ENCODE assay signal across 24 mouse cellular contexts in genomic region chr6:128585642-128586245, GRCm38 (mm10). TPM values are rescaled to one million over a fixed set of nuclear protein-coding genes. Genes with fewer than 3 reads are reported as not detected.
DNase-seq lines count a peak whose midpoint lies in the region; ATAC-seq and TF ChIP-seq lines count a peak whose summit lies in the region.
"Had no signal": no experiment of that assay in that cellular context is flagged by ENCODE, and none has a peak within 500 bp of the region (broad histone marks: within the 10 kb centered on the region; RNA-seq: fewer than 3 reads in every experiment).

No protein-coding gene starts in this region.

- H3K9ac ChIP-seq in hindbrain, embryonic 14.5 days: no peak overlapping the region
- no peak overlapping the region for H3K9ac ChIP-seq in hindbrain, embryonic 12.5 days
- no peak overlapping the region for H3K9ac ChIP-seq in forebrain, embryonic 12.5 days
- H3K9ac ChIP-seq: embryonic facial prominence, embryonic 13.5 days; limb, embryonic 15.5 days; stomach, embryonic 15.5 days had no signal

- no peak overlapping the region for H3K4me2 ChIP-seq in hindbrain, embryonic 14.5 days (replicated peaks)
- H3K4me2 ChIP-seq in hindbrain, embryonic 12.5 days (replicated peaks): no peak overlapping the region
- H3K4me2 ChIP-seq in forebrain, embryonic 12.5 days: no peak overlapping the region
- H3K4me2 ChIP-seq: embryonic facial prominence, embryonic 13.5 days; limb, embryonic 15.5 days; stomach, embryonic 15.5 days had no signal

- H3K4me1 ChIP-seq in hindbrain, embryonic 14.5 days (replicated peaks; ENCODE audit: control insufficient read depth, insufficient read depth, low read length): no peaks in the 10 kb centered on the region
- no peaks in the 10 kb centered on the region for H3K4me1 ChIP-seq in hindbrain, embryonic 12.5 days
- no peaks in the 10 kb centered on the region; the same call in 1 of the 2 replicates for H3K4me1 ChIP-seq in forebrain, embryonic 12.5 days
- H3K4me1 ChIP-seq: embryonic facial prominence, embryonic 13.5 days; limb, embryonic 15.5 days; stomach, embryonic 15.5 days had no signal

- no peaks in the 10 kb centered on the region for H3K36me3 ChIP-seq in hindbrain, embryonic 14.5 days (replicated peaks; ENCODE audit: control insufficient read depth, insufficient read depth)
- H3K36me3 ChIP-seq in hindbrain, embryonic 12.5 days: no peaks in the 10 kb centered on the region
- no peaks in the 10 kb centered on the region for H3K36me3 ChIP-seq in forebrain, embryonic 12.5 days (replicated peaks)
- H3K36me3 ChIP-seq: embryonic facial prominence, embryonic 13.5 days; limb, embryonic 15.5 days; stomach, embryonic 15.5 days had no signal

- ATAC-seq in hindbrain, embryonic 14.5 days (ENCODE audit: low FRiP score): peak; percentile 48; the same call in 1 of the 2 replicates
- no peak; the same call in 1 of the 2 replicates for ATAC-seq in hindbrain, embryonic 12.5 days (ENCODE audit: low FRiP score)
- peak; percentile 39; the same call in 1 of the 2 replicates for ATAC-seq in forebrain, embryonic 12.5 days (ENCODE audit: low FRiP score)
- ATAC-seq in granulocyte monocyte progenitor cell, adult 5-6 weeks (replicated peaks; ENCODE audit: poor library complexity, severe bottlenecking): peak; percentile 68

- H3K27ac ChIP-seq in hindbrain, embryonic 14.5 days: no peak overlapping the region
- no peak overlapping the region for H3K27ac ChIP-seq in hindbrain, embryonic 12.5 days
- H3K27ac ChIP-seq in forebrain, embryonic 12.5 days: no peak overlapping the region
- H3K27ac ChIP-seq: embryonic facial prominence, embryonic 13.5 days; kidney, postnatal 0 days; limb, embryonic 15.5 days; stomach, embryonic 15.5 days had no signal

- no peaks in the 10 kb centered on the region for H3K27me3 ChIP-seq in hindbrain, embryonic 14.5 days (ENCODE audit: control insufficient read depth, insufficient read depth, low read length)
- H3K27me3 ChIP-seq in hindbrain, embryonic 12.5 days: no peaks in the 10 kb centered on the region
- no peaks in the 10 kb centered on the region for H3K27me3 ChIP-seq in forebrain, embryonic 12.5 days
- H3K27me3 ChIP-seq: embryonic facial prominence, embryonic 13.5 days; limb, embryonic 15.5 days; stomach, embryonic 15.5 days had no signal

- H3K9me3 ChIP-seq in hindbrain, embryonic 14.5 days (ENCODE audit: control insufficient read depth, low read length): no peaks in the 10 kb centered on the region
- no peaks in the 10 kb centered on the region for H3K9me3 ChIP-seq in hindbrain, embryonic 12.5 days (replicated peaks)
- H3K9me3 ChIP-seq in forebrain, embryonic 12.5 days: no peaks in the 10 kb centered on the region
- H3K9me3 ChIP-seq: embryonic facial prominence, embryonic 13.5 days; limb, embryonic 15.5 days; stomach, embryonic 15.5 days had no signal

- 72% methylated on average over 11 of the region's 11 CpGs for WGBS in hindbrain, embryonic 14.5 days
- 71% methylated on average over 11 of the region's 11 CpGs for WGBS in hindbrain, embryonic 12.5 days
- 66% methylated on average over 11 of the region's 11 CpGs for WGBS in forebrain, embryonic 12.5 days

- no peak overlapping the region for H3K4me3 ChIP-seq in hindbrain, embryonic 14.5 days (replicated peaks; ENCODE audit: low read length)
- no peak overlapping the region for H3K4me3 ChIP-seq in hindbrain, embryonic 12.5 days
- no peak overlapping the region for H3K4me3 ChIP-seq in forebrain, embryonic 12.5 days (replicated peaks)
- H3K4me3 ChIP-seq: embryonic facial prominence, embryonic 13.5 days; limb, embryonic 15.5 days; stomach, embryonic 15.5 days had no signal

- no peak for TF ChIP-seq CTCF in brain, embryonic 14.5 days (IDR thresholded peaks at IDR 0.05; ENCODE audit: borderline replicate concordance, extremely low read depth, insufficient read depth, insufficient read length)

- no peak for TF ChIP-seq POLR2A in brain, embryonic 14.5 days (IDR thresholded peaks at IDR 0.05; ENCODE audit: borderline replicate concordance, extremely low read depth, insufficient read depth, insufficient read length, poor library complexity, severe bottlenecking)

- no peak for DNase-seq in hindbrain, embryonic 14.5 days (ENCODE audit: low spot score)
- DNase-seq in brain, embryonic 14.5 days (ENCODE audit: low read depth): peak; percentile 58
- DNase-seq in layer of hippocampus, adult 11-12 months (ENCODE audit: low spot score): no peak
- no peak for DNase-seq in spleen, postnatal 14 days (ENCODE audit: low spot score in 2 of 2)
- no peak for DNase-seq in adrenal gland, adult 18-20 months (ENCODE audit: low spot score in 2 of 2)
- DNase-seq: adrenal gland, postnatal 10 days; cerebellum, adult 11 months; heart, adult 18-20 months; heart, postnatal 4 days; kidney, adult 18-20 months; thymus, adult 18-20 months had no signal

RNA-seq across cellular contexts. Expression of gene A2ml1, which starts 4.3 kb away (rescaled TPM):
- 1.3 and 2.3 TPM in 2 replicates for polyA plus RNA-seq in hindbrain, embryonic 14.5 days (2014; fragmentation: Nextera tagmentation; extraction: Ambion mirVana)
- not detected in 2 replicates for polyA plus RNA-seq in hindbrain, embryonic 12.5 days (2016; fragmentation: Nextera tagmentation; extraction: Ambion mirVana)
- 0.83 and 1.2 TPM in 2 replicates for polyA plus RNA-seq in brain, embryonic 14.5 days (2012; rRNA removed)
- 0.57 and 1.2 TPM in 2 replicates for polyA plus RNA-seq in forebrain, embryonic 12.5 days (2016; fragmentation: Nextera tagmentation; extraction: Ambion mirVana)
- total RNA-seq in granulocyte monocyte progenitor cell, adult 5-6 weeks (2014; fragmentation: Nextera tagmentation): 7.0 TPM in 1 of 2 replicates, not detected in the other
- not detected in 2 replicates for total RNA-seq in granulocyte monocyte progenitor cell, adult 5-6 weeks (2017)
- not detected for total RNA-seq in adrenal gland, adult 18-20 months (2021)
- total RNA-seq: gastrocnemius, adult 18-20 months had no signal

RNA-seq across cellular contexts. Expression of gene Klrb1a, which starts 37.6 kb away (rescaled TPM):
- polyA plus RNA-seq in hindbrain, embryonic 14.5 days (2014; fragmentation: Nextera tagmentation; extraction: Ambion mirVana): not detected in 2 replicates
- polyA plus RNA-seq in hindbrain, embryonic 12.5 days (2016; fragmentation: Nextera tagmentation; extraction: Ambion mirVana): not detected in 2 replicates
- polyA plus RNA-seq in brain, embryonic 14.5 days (2012; rRNA removed): 0.12 TPM in 1 of 2 replicates, not detected in the other
- polyA plus RNA-seq in forebrain, embryonic 12.5 days (2016; fragmentation: Nextera tagmentation; extraction: Ambion mirVana): not detected in 2 replicates
- total RNA-seq in granulocyte monocyte progenitor cell, adult 5-6 weeks (2014; fragmentation: Nextera tagmentation): not detected in 2 replicates
- total RNA-seq in granulocyte monocyte progenitor cell, adult 5-6 weeks (2017): not detected in 2 replicates
- total RNA-seq in adrenal gland, adult 18-20 months (2021): not detected
- total RNA-seq: gastrocnemius, adult 18-20 months; heart, adult 18-20 months; heart, postnatal 4 days; layer of hippocampus, adult 18-20 months; layer of hippocampus, postnatal 25 days; left cerebral cortex, postnatal 14 days; midbrain, postnatal 0 days had no signal
- polyA plus RNA-seq: embryonic facial prominence, embryonic 13.5 days; heart, embryonic 14.5 days; limb, embryonic 15.5 days; midbrain, postnatal 0 days; stomach, embryonic 15.5 days had no signal

RNA-seq across cellular contexts. Expression of gene Pzp, which starts 59.2 kb away (rescaled TPM):
- 0.13 and 0.70 TPM in 2 replicates for polyA plus RNA-seq in hindbrain, embryonic 14.5 days (2014; fragmentation: Nextera tagmentation; extraction: Ambion mirVana)
- not detected in 2 replicates for polyA plus RNA-seq in hindbrain, embryonic 12.5 days (2016; fragmentation: Nextera tagmentation; extraction: Ambion mirVana)
- polyA plus RNA-seq in brain, embryonic 14.5 days (2012; rRNA removed): 0.12 TPM in 1 of 2 replicates, not detected in the other
- 0.04 TPM in 1 of 2 replicates, not detected in the other for polyA plus RNA-seq in forebrain, embryonic 12.5 days (2016; fragmentation: Nextera tagmentation; extraction: Ambion mirVana)
- total RNA-seq in granulocyte monocyte progenitor cell, adult 5-6 weeks (2014; fragmentation: Nextera tagmentation): not detected in 2 replicates
- total RNA-seq in granulocyte monocyte progenitor cell, adult 5-6 weeks (2017): not detected in 2 replicates
- under 1 TPM in 1 of 2 experiments, not detected in 1; 0.80 TPM for total RNA-seq in adrenal gland, adult 18-20 months (2021)
- total RNA-seq: layer of hippocampus, adult 18-20 months; layer of hippocampus, postnatal 25 days; midbrain, postnatal 0 days had no signal
- polyA plus RNA-seq: midbrain, postnatal 0 days had no signal
